Mouse (Mus musculus) kidney, postnatal 0 days (tissue): ENCODE results near the gene Guk1. TPM values are rescaled to one million over a fixed set of nuclear protein-coding genes. Genes with fewer than 3 reads are reported as not detected.
A peak's percentile ranks its signal among the peaks of the same experiment; 100 is the strongest.

ENCODE experiments used
- ATAC-seq: fragments of 200-750 bp; cut with Nextera tagmentation; replicated peaks from 2 replicates; pipeline ENCODE4 v1.8.0; 2017; ENCODE audit warnings: low read depth, moderate number of reproducible peaks, moderate TSS enrichment, moderate library complexity; ENCODE audit not compliant: low FRiP score
- DNase-seq: peaks from one replicate; pipeline ENCODE4 v3.0.0-alpha.2; 2016; ENCODE audit warnings: low spot score
- H3K27ac ChIP-seq: fragments of 300-500 bp; sonication (generic); 2 replicates; pipeline ENCODE4 v1.5.1; 2014; ENCODE audit warnings: mild to moderate bottlenecking
- H3K27me3 ChIP-seq: fragments of 300-500 bp; sonication (generic); 2 replicates; pipeline ENCODE4 v1.6.1; 2014; ENCODE audit warnings: low read length, mixed read lengths; ENCODE audit not compliant: insufficient read depth
- H3K36me3 ChIP-seq: fragments of 300-500 bp; sonication (generic); 2 replicates; pipeline ENCODE4 v1.6.1; 2014; ENCODE audit warnings: low read length, mixed read lengths; ENCODE audit not compliant: insufficient read depth
- H3K4me1 ChIP-seq: fragments of 300-500 bp; sonication (generic); replicated peaks from 2 replicates; pipeline ENCODE4 v1.6.1; 2014; ENCODE audit warnings: antibody characterized with exemption, low read length, mixed read lengths; ENCODE audit not compliant: insufficient read depth
- H3K4me2 ChIP-seq: fragments of 300-500 bp; sonication (generic); 2 replicates; pipeline ENCODE4 v1.6.1; 2014; ENCODE audit warnings: mild to moderate bottlenecking, low read length, moderate library complexity, mixed read lengths
- H3K4me3 ChIP-seq: fragments of 300-500 bp; sonication (generic); replicated peaks from 2 replicates; pipeline ENCODE4 v1.5.1; 2014; ENCODE audit warnings: low read depth, low read length
- H3K9ac ChIP-seq: fragments of 300-500 bp; sonication (generic); 2 replicates; pipeline ENCODE4 v1.6.1; 2014; ENCODE audit warnings: low read depth, low read length
- H3K9me3 ChIP-seq: fragments of 300-500 bp; sonication (generic); replicated peaks from 2 replicates; pipeline ENCODE4 v1.6.1; 2016; ENCODE audit warnings: low read length, inconsistent platforms, mixed read lengths
- CTCF ChIP-seq: IDR thresholded peaks from 2 replicates; pipeline ENCODE4 v1.5.1; 2016; ENCODE audit warnings: antibody characterized with exemption, low read depth, mild to moderate bottlenecking, moderate library complexity
- WGBS: fragments of 180-500 bp; shearing (Covaris S2); extraction: QIAGEN DNeasy Blood & Tissue Kit; methylation state at CpG from one replicate; pipeline ENCODE4 v1.1.7; 2014; 5-methylcytosine and 5-hydroxymethylcytosine counted together
- polyA plus RNA-seq: library from polyadenylated mRNA; unstranded; fragments of >200 nt; fragmentation: Nextera tagmentation; extraction: Ambion mirVana; gene quantifications from 2 replicates; pipeline ENCODE4 v1.2.1, GENCODE M21; 2015

The Guk1 gene
- polyA plus RNA-seq = 127 and 135 TPM in 2 replicates

DNA sequence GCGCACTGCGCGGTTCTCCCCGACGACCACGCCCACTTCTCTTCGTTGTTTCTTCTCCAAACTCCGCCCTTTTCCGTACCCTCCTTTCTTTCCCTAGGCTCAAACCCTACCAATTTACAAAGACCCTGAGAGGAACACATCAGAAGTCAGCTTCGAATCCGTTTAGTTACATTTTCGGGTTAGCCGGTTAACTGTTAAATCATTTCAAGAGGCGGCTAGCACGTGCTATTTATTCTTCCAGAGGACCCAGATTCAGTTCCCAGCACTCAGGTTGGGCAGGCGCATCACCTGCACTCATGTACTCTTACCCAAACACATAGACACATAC is at the start of gene Guk1:
Gene Guk1 (minus strand): TSS at position 154 of the 328 bp plus-strand sequence.
- Histone ChIP-seq H3K36me3 (no peaks in the 10 kb centered on the region), H3K4me1 (no peaks in the 10 kb centered on the region; the same call in 1 of the 2 replicates), H3K9ac (peak within 1 kb of the TSS; percentile 65), H3K27ac (peak within 1 kb of the TSS; percentile 91), H3K4me3 (peak within 1 kb of the TSS; percentile 54), H3K4me2 (peak within 1 kb of the TSS; percentile 67), H3K27me3 (no peaks in the 10 kb centered on the region), H3K9me3 (no peaks in the 10 kb centered on the region)
- ATAC-seq (no peak), DNase-seq (no peak)
- 4% methylated on average over 16 of the region's 16 CpGs for WGBS
- TF ChIP-seq CTCF = no peak

DNA sequence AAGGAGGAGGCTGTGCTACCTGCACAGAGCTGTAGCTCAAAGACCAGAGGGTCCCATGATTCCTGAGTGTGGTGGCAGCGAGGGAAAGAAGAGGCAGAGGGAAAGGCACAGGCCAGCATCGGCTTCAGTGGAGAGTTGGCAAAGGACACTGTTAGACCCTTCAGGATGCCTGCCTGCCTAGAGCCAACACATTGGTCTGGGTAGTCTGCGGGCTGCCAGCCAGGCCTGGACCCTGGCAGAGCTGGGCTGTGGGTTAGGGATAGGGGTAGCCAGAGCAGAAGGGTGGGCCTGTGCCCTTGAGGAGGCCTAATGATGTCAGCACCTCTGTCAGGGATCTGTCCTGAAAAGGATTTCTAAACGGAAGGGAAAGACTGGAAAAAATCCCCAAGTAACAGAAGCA is 47.8 kb upstream of the Guk1 start:
- no peak for TF ChIP-seq CTCF
- no peak for DNase-seq
- WGBS = 81% methylated on average over 4 of the region's 4 CpGs
- no peaks in the 10 kb centered on the region; the same call in 1 of the 2 replicates for H3K27me3 ChIP-seq
- H3K4me3 ChIP-seq = no peak overlapping the region
- ATAC-seq = no peak
- H3K9ac ChIP-seq = no peak overlapping the region
- no peak overlapping the region for H3K4me2 ChIP-seq
- H3K9me3 ChIP-seq = no peaks in the 10 kb centered on the region
- no peaks in the 10 kb centered on the region for H3K36me3 ChIP-seq
- H3K4me1 ChIP-seq = no peaks in the 10 kb centered on the region; the same call in 1 of the 2 replicates
- H3K27ac ChIP-seq = no peak overlapping the region

DNA sequence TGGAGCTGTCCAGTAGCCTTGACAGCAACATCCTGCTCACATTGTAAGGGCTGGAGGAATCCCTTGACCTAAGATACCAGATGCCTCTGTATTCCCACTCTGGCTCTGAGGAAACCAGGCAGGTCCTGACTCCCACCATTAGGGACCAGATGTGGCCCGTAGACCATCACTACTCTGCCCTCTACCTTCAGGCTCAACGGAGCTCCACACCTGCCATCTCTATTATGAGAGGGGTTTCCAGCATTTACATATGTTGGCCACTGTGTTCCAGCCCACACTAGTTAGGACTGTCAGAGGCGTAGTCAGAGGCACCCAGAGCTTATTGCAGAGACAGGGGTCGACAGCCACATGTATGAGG is 47.4 kb upstream of the Guk1 start:
- no peak for TF ChIP-seq CTCF
- Histone ChIP-seq H3K27ac (no peak overlapping the region), H3K4me1 (no peaks in the 10 kb centered on the region; the same call in 1 of the 2 replicates), H3K9me3 (no peaks in the 10 kb centered on the region), H3K36me3 (no peaks in the 10 kb centered on the region), H3K27me3 (no peaks in the 10 kb centered on the region; the same call in 1 of the 2 replicates), H3K4me2 (no peak overlapping the region), H3K4me3 (no peak overlapping the region), H3K9ac (no peak overlapping the region)
- WGBS = 48% methylated on average over 4 of the region's 4 CpGs
- no peak for DNase-seq
- peak; percentile 7; the same call in 1 of the 2 replicates for ATAC-seq

DNA sequence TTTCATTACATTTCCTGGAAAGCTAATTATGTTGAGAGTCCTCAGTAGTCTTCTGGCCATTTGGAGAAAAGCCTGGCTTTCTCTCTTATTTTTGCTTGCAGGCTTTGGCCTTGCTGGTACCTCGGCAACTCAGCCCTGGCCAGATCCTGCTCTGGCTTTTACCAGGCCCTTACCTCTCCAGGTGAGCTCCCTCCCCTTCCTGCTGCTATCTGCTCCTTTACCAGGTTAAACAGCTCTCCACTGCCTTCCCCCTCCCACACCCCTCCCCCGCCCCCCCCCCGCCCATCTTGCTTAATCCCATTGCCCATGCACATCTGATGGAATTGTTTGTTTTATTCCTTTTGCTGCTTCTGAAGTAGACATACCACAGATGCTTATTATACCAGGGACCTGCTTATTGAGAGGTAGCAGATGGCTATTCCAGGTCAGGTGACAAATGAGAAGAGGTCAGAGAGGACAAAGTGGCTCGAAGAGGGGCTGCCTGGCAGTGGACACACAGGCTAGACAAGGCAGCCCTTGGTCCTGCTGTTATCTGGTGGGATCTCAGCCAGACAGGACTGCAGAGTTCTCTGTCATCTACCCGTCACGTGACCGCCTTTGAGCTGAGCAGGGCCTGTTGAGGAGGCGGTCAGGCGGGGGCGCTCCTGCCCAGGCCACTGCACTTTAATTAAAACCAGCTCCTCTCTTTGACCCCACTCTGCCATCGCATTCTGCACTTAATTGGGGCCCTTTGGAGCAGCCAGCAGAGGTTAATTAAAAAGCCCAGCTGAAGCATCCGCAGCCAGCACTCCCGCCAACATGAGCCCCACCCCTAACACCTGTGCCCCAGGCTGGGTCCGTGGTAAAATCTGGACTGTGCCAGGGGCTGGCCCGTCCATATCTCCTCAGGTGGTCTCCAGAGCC is 46.8 kb upstream of the Guk1 start:
- H3K4me2 ChIP-seq = no peak overlapping the region
- no peaks in the 10 kb centered on the region; the same call in 1 of the 2 replicates for H3K27me3 ChIP-seq
- DNase-seq (peak; percentile 80), ATAC-seq (peak; percentile 76)
- no peaks in the 10 kb centered on the region for H3K9me3 ChIP-seq
- H3K4me3 ChIP-seq = no peak overlapping the region
- no peak overlapping the region for H3K27ac ChIP-seq
- no peaks in the 10 kb centered on the region; the same call in 1 of the 2 replicates for H3K4me1 ChIP-seq
- TF ChIP-seq CTCF = peak; percentile 74
- no peaks in the 10 kb centered on the region for H3K36me3 ChIP-seq
- H3K9ac ChIP-seq = no peak overlapping the region
- whole genome bisulfite sequencing = 5% methylated on average over 14 of the region's 15 CpGs

DNA sequence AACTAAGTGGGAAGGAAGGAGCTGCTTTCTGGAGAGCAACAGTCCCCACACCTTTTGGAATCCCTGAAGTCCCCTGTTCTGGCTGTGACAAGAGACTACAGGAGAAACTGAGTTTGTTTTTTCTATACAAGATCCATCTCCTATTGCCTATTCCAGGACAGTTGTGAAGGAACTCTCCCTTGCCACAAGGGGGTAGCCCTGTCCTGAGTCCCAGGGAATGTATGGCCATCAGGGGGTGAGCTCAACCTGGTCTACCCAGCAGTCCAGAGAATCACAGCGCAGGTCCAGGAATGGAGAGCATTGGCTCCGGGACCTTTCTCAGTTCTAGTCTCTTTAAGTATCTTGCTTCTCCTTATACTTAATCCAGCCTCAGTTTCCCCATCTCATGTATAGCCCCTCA is 40.8 kb upstream of the Guk1 start:
- 68% methylated on average over 2 of the region's 2 CpGs for WGBS

DNA sequence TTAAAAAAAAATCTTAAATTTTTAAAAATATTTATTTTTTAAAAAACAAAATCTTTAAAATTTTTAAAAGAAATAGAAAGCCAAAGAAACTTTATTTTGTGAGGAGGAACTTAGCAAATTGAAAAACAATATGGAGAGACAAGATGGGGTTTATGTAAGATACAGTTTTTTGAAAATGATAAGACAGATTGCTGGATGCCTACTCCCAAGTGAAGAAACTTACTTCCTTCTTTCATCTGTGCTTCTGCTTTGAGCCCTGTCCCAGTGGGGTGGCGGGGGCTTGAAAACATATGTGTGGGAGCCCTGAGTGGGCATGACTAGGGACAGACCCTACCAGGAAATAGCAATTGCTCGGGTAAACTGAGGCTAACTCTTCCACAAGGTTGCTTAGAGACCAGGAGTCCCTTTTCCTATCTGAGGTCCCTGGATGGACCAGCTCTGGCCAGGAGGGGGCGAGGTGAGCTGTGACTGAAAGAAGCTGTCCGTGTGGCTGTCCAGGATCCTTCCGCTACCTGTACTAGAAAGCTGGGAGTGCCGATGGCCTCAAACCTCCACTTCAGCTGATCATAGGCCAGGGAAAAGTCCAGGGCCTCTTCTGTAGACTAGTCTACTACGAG is 38.2 kb upstream of the Guk1 start:
- H3K36me3 ChIP-seq = no peaks in the 10 kb centered on the region
- H3K9ac ChIP-seq = no peak overlapping the region
- ATAC-seq (no peak), DNase-seq (peak; percentile 67)
- H3K4me2 ChIP-seq = no peak overlapping the region
- no peaks in the 10 kb centered on the region; the same call in 1 of the 2 replicates for H3K27me3 ChIP-seq
- WGBS = 12% methylated on average over 7 of the region's 7 CpGs
- no peak overlapping the region for H3K27ac ChIP-seq
- peak; percentile 82 for TF ChIP-seq CTCF
- H3K4me3 ChIP-seq = no peak overlapping the region
- peaks cover 13% of the 10 kb centered on the region for H3K4me1 ChIP-seq
- no peaks in the 10 kb centered on the region for H3K9me3 ChIP-seq

More for the DNA sequence above, 40.8 kb upstream of the Guk1 start:
- Histone ChIP-seq H3K27ac (no peak overlapping the region), H3K36me3 (no peaks in the 10 kb centered on the region), H3K27me3 (no peaks in the 10 kb centered on the region; the same call in 1 of the 2 replicates), H3K4me1 (peaks cover 6% of the 10 kb centered on the region; the same call in 1 of the 2 replicates), H3K4me3 (no peak overlapping the region), H3K9me3 (no peaks in the 10 kb centered on the region), H3K4me2 (no peak overlapping the region), H3K9ac (no peak overlapping the region)
- peak; percentile 57 for TF ChIP-seq CTCF
- ATAC-seq = no peak
- no peak for DNase-seq
